Mouse (Mus musculus) myocyte (in vitro differentiated cells): ENCODE data around the gene Arl6ip4.

ENCODE experiments used
- CEBPB ChIP-seq: IDR thresholded peaks from 2 replicates; pipeline ENCODE4 v1.6.1; 2011; ENCODE audit warnings: mild to moderate bottlenecking, moderate library complexity; ENCODE audit not compliant: poor library complexity, insufficient read depth, severe bottlenecking
- E2F4 ChIP-seq: IDR thresholded peaks from one replicate; pipeline ENCODE4 v1.6.1; 2011; ENCODE audit warnings: mild to moderate bottlenecking, control low read depth, moderate library complexity; ENCODE audit not compliant: insufficient read depth
- MAX ChIP-seq: IDR thresholded peaks from one replicate; pipeline ENCODE4 v1.6.1; 2011; ENCODE audit warnings: low read depth, mild to moderate bottlenecking, control low read depth
- MYOD1 ChIP-seq, 3 experiments: IDR thresholded peaks; one replicate each; pipeline ENCODE4 v1.6.1; 2011; ENCODE audit warnings: control low read depth in 2 of 3, low read depth in 2 of 3, mild to moderate bottlenecking in 2 of 3, moderate library complexity in 1 of 3; ENCODE audit not compliant: insufficient read length in 2 of 3, control insufficient read depth in 1 of 3
- POLR2A ChIP-seq: IDR thresholded peaks from one replicate; pipeline ENCODE4 v1.6.1; 2011; ENCODE audit warnings: low read depth, mild to moderate bottlenecking, control low read depth, moderate library complexity; ENCODE audit not compliant: insufficient read length
- POLR2AphosphoS2 ChIP-seq: IDR thresholded peaks from one replicate; pipeline ENCODE4 v1.6.1; 2011; ENCODE audit warnings: low read depth, control low read depth; ENCODE audit not compliant: insufficient read length
- USF1 ChIP-seq: IDR thresholded peaks from one replicate; pipeline ENCODE4 v1.6.1; 2011; ENCODE audit warnings: low read depth, mild to moderate bottlenecking, control low read depth, moderate library complexity

DNA sequence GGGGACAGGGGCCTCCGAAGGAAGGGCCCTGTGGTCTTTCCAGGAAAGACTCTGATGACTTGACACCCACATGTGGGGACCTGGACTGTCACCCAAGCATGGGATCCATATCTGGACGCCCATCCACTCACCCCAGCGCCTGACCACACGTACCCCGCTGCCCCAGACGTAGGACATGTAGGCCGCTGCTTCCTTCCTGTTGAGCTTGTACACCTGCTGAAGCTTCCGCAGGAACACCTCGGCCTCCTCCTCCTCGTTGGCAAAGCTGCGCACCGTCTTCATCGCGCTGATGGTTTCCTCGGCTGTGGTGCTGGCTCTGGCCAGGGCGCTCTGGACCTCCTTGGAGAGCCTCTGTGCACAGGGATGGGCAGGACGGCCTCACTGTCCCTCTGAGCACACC, 36.0 kb upstream of the Arl6ip4 start:
- TF ChIP-seq POLR2A: no peak
- TF ChIP-seq USF1: no peak
- no peak for TF ChIP-seq MAX
- no peak for TF ChIP-seq POLR2AphosphoS2
- TF ChIP-seq MYOD1 (IDR thresholded peaks at IDR 0.05; ENCODE audit: control insufficient read depth in 1 of 3, insufficient read length in 2 of 3, low read depth in 2 of 3): no peak
- TF ChIP-seq CEBPB: no peak
- no peak for TF ChIP-seq E2F4
